Comparison of ENCODE assay signal across 8 mouse cellular contexts in the genomic region with DNA sequence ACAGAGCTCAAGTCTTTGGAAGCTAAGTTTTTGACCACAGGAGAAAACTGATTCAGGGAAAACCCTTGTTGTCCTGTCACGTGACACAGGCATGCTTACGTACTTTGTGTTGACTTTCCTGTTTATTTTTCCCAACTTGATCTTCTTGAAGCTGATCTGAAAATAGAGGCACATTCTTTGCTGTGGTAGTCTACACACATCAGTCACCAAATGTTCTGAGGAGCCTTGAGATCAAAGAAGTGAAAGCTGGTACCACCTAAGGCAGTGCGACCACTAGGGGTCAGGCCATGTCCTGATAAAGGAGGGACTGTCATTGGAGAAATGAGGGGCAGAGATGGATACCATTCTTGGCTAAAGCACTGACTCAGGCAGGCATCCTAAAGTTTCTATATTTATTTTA. TPM values are rescaled to one million over a fixed set of nuclear protein-coding genes. Genes with fewer than 3 reads are reported as not detected.
DNase-seq lines count a peak whose midpoint lies in the region; ATAC-seq and TF ChIP-seq lines count a peak whose summit lies in the region.

No protein-coding gene starts in this region.

- ATAC-seq in hindbrain, embryonic 11.5 days (ENCODE audit: low FRiP score): 0 out of 2 replicates have a peak, but pooled peaks have one; percentile 49
- ATAC-seq in hindbrain, embryonic 12.5 days (ENCODE audit: low FRiP score): no peak
- ATAC-seq in embryonic facial prominence, embryonic 14.5 days (ENCODE audit: low read depth): no peak
- ATAC-seq in limb, embryonic 11.5 days (ENCODE audit: insufficient number of reproducible peaks, low FRiP score, low TSS enrichment, low read depth): no peak
- no peak for ATAC-seq in intestine, embryonic 16.5 days

- peak; percentile 65 for DNase-seq in hindbrain, embryonic 11.5 days (ENCODE audit: low spot score)
- DNase-seq in CH12.LX (ENCODE audit: extremely low read depth): peak; percentile 63
- DNase-seq in adrenal gland, postnatal 36 days: peak; percentile 59 to 66
- peak; percentile 37 for DNase-seq in embryonic facial prominence, embryonic 14.5 days (ENCODE audit: low spot score)
- peak; percentile 49 for DNase-seq in limb, embryonic 11.5 days (ENCODE audit: low spot score)
- peak; percentile 39 to 49 for DNase-seq in right cerebral cortex, adult 2 months (ENCODE audit: low spot score in 2 of 2)

- H3K9me3 ChIP-seq in hindbrain, embryonic 11.5 days (ENCODE audit: control insufficient read depth, low read length): no peaks in the 10 kb centered on the region
- no peaks in the 10 kb centered on the region for H3K9me3 ChIP-seq in hindbrain, embryonic 12.5 days (replicated peaks)
- H3K9me3 ChIP-seq in CH12.LX (replicated peaks; ENCODE audit: low read length): no peaks in the 10 kb centered on the region
- no peaks in the 10 kb centered on the region for H3K9me3 ChIP-seq in embryonic facial prominence, embryonic 14.5 days (ENCODE audit: control insufficient read depth, low read length)
- no peaks in the 10 kb centered on the region for H3K9me3 ChIP-seq in limb, embryonic 11.5 days (ENCODE audit: control insufficient read depth, low read length)
- H3K9me3 ChIP-seq in intestine, embryonic 16.5 days (ENCODE audit: control insufficient read depth, low read length): no peaks in the 10 kb centered on the region

- no peak overlapping the region for H3K9ac ChIP-seq in hindbrain, embryonic 11.5 days (ENCODE audit: low read depth, low read length)
- H3K9ac ChIP-seq in hindbrain, embryonic 12.5 days: no peak overlapping the region
- no peak overlapping the region for H3K9ac ChIP-seq in CH12.LX (ENCODE audit: insufficient read depth, low read depth)
- no peak overlapping the region for H3K9ac ChIP-seq in embryonic facial prominence, embryonic 14.5 days (ENCODE audit: low read depth, low read length)
- no peak overlapping the region for H3K9ac ChIP-seq in limb, embryonic 11.5 days (ENCODE audit: low read length)
- H3K9ac ChIP-seq in intestine, embryonic 16.5 days (ENCODE audit: low read depth, low read length): no peak overlapping the region

- no peaks in the 10 kb centered on the region for H3K27me3 ChIP-seq in hindbrain, embryonic 11.5 days (ENCODE audit: control insufficient read depth, insufficient read depth, low read length)
- H3K27me3 ChIP-seq in hindbrain, embryonic 12.5 days: no peaks in the 10 kb centered on the region
- no peaks in the 10 kb centered on the region for H3K27me3 ChIP-seq in CH12.LX (replicated peaks)
- H3K27me3 ChIP-seq in embryonic facial prominence, embryonic 14.5 days (replicated peaks; ENCODE audit: control insufficient read depth, insufficient read depth, low read length): no peaks in the 10 kb centered on the region
- no peaks in the 10 kb centered on the region for H3K27me3 ChIP-seq in limb, embryonic 11.5 days (ENCODE audit: control insufficient read depth, insufficient read depth, low read length)
- no peaks in the 10 kb centered on the region for H3K27me3 ChIP-seq in intestine, embryonic 16.5 days (replicated peaks; ENCODE audit: control insufficient read depth, insufficient read depth, low read length)

- peak; percentile 83 for TF ChIP-seq RAD21 in CH12.LX (IDR thresholded peaks at IDR 0.05; ENCODE audit: low read depth, low read length)

- in situ Hi-C loops in CH12.LX (cut with MboI; ENCODE audit: low pct_ligation_motif_present, low pct_unique_long_range_greater_than_20kb, low sequenced_read_pairs): no loop called here

- no peaks in the 10 kb centered on the region for H3K36me3 ChIP-seq in hindbrain, embryonic 11.5 days (ENCODE audit: control insufficient read depth, insufficient read depth, low read length)
- no peaks in the 10 kb centered on the region for H3K36me3 ChIP-seq in hindbrain, embryonic 12.5 days
- H3K36me3 ChIP-seq in CH12.LX (replicated peaks in 1 of 2; ENCODE audit: control insufficient read depth in 1 of 2, insufficient read depth in 1 of 2, low read length in 1 of 2): peaks cover 4 to 56% of the 10 kb centered on the region in 2 experiments
- H3K36me3 ChIP-seq in embryonic facial prominence, embryonic 14.5 days (ENCODE audit: control insufficient read depth, insufficient read depth, low read length): no peaks in the 10 kb centered on the region
- no peaks in the 10 kb centered on the region for H3K36me3 ChIP-seq in limb, embryonic 11.5 days (ENCODE audit: control insufficient read depth, insufficient read depth, low read length)
- no peaks in the 10 kb centered on the region for H3K36me3 ChIP-seq in intestine, embryonic 16.5 days (ENCODE audit: control insufficient read depth, insufficient read depth, low read length)

- no peak overlapping the region for H3K4me3 ChIP-seq in hindbrain, embryonic 11.5 days (ENCODE audit: low read depth, low read length)
- H3K4me3 ChIP-seq in hindbrain, embryonic 12.5 days: no peak overlapping the region
- H3K4me3 ChIP-seq in CH12.LX (replicated peaks in 1 of 3; ENCODE audit: low read depth in 2 of 3, low read length in 2 of 3, poor library complexity in 1 of 3): no peak overlapping the region
- no peak overlapping the region for H3K4me3 ChIP-seq in embryonic facial prominence, embryonic 14.5 days (ENCODE audit: low read depth, low read length)
- no peak overlapping the region for H3K4me3 ChIP-seq in limb, embryonic 11.5 days (ENCODE audit: low read depth, low read length)
- no peak overlapping the region for H3K4me3 ChIP-seq in intestine, embryonic 16.5 days (ENCODE audit: low read length)

- no peak overlapping the region for H3K4me2 ChIP-seq in hindbrain, embryonic 11.5 days (replicated peaks; ENCODE audit: low read depth, low read length)
- H3K4me2 ChIP-seq in hindbrain, embryonic 12.5 days (replicated peaks): no peak overlapping the region
- H3K4me2 ChIP-seq in CH12.LX (ENCODE audit: insufficient read depth, low read depth, poor library complexity, severe bottlenecking): peak overlapping the region; percentile 51; the same call in 1 of the 2 replicates
- no peak overlapping the region for H3K4me2 ChIP-seq in embryonic facial prominence, embryonic 14.5 days (ENCODE audit: low read depth, low read length)
- no peak overlapping the region for H3K4me2 ChIP-seq in limb, embryonic 11.5 days (ENCODE audit: low read depth, severe bottlenecking)
- H3K4me2 ChIP-seq in intestine, embryonic 16.5 days (ENCODE audit: low read depth, low read length): no peak overlapping the region

- H3K79me2 ChIP-seq in CH12.LX (replicated peaks; ENCODE audit: control insufficient read depth, extremely low read depth, insufficient read depth, poor library complexity, severe bottlenecking): no peaks in the 10 kb centered on the region

- no peak overlapping the region for H3K27ac ChIP-seq in hindbrain, embryonic 11.5 days (ENCODE audit: low read depth, low read length)
- no peak overlapping the region for H3K27ac ChIP-seq in hindbrain, embryonic 12.5 days
- no peak overlapping the region for H3K27ac ChIP-seq in CH12.LX (ENCODE audit: insufficient read depth, low read depth)
- no peak overlapping the region for H3K27ac ChIP-seq in embryonic facial prominence, embryonic 14.5 days (replicated peaks; ENCODE audit: low read depth, low read length)
- H3K27ac ChIP-seq in limb, embryonic 11.5 days (replicated peaks; ENCODE audit: low read depth, low read length): no peak overlapping the region
- H3K27ac ChIP-seq in intestine, embryonic 16.5 days (ENCODE audit: low read length): no peak overlapping the region

- no peaks in the 10 kb centered on the region for H3K4me1 ChIP-seq in hindbrain, embryonic 11.5 days (replicated peaks; ENCODE audit: control insufficient read depth, insufficient read depth, low read length)
- peaks cover 3% of the 10 kb centered on the region; the same call in 1 of the 2 replicates for H3K4me1 ChIP-seq in hindbrain, embryonic 12.5 days
- H3K4me1 ChIP-seq in CH12.LX (ENCODE audit: control insufficient read depth in 1 of 2, insufficient read depth in 2 of 2): peaks cover 0 to 28% of the 10 kb centered on the region in 2 experiments; a peak in 3 of 4 replicates
- 0 out of 2 replicates have a peak, but pooled peaks cover 7% of the 10 kb centered on the region for H3K4me1 ChIP-seq in embryonic facial prominence, embryonic 14.5 days (ENCODE audit: control insufficient read depth, insufficient read depth, low read length)
- H3K4me1 ChIP-seq in limb, embryonic 11.5 days (ENCODE audit: control insufficient read depth, insufficient read depth, low read length): no peaks in the 10 kb centered on the region
- no peaks in the 10 kb centered on the region for H3K4me1 ChIP-seq in intestine, embryonic 16.5 days (ENCODE audit: control insufficient read depth, insufficient read depth, low read length)

- TF ChIP-seq EP300 in CH12.LX (IDR thresholded peaks at IDR 0.05; ENCODE audit: low read length): no peak

- WGBS in hindbrain, embryonic 11.5 days: 50% methylated on average over 3 of the region's 3 CpGs
- WGBS in hindbrain, embryonic 12.5 days: 42% methylated on average over 3 of the region's 3 CpGs
- WGBS in embryonic facial prominence, embryonic 14.5 days: 40% methylated on average over 3 of the region's 3 CpGs
- 50% methylated on average over 3 of the region's 3 CpGs for WGBS in limb, embryonic 11.5 days
- 62% methylated on average over 3 of the region's 3 CpGs for WGBS in intestine, embryonic 16.5 days

- dilution Hi-C loops in CH12.LX (cut with MboI; ENCODE audit: extremely low pct_ligation_motif_present, extremely low pct_unique_long_range_greater_than_20kb, low sequenced_read_pairs): no loop called here

- no peak for TF ChIP-seq POLR2A in CH12.LX (IDR thresholded peaks at IDR 0.05; ENCODE audit: low read depth, low read length)

- TF ChIP-seq CTCF in CH12.LX (conservative IDR thresholded peaks at IDR 0.05 in 1 of 2, IDR thresholded peaks at IDR 0.05 in 1 of 2; ENCODE audit: low read depth in 2 of 2, low read length in 2 of 2): peak; percentile 70 to 89

TF ChIP-seq in CH12.LX, 34 proteins besides CTCF, POLR2A, EP300 and RAD21 (continues in another document):
- TF ChIP-seq NELFE (IDR thresholded peaks at IDR 0.05; ENCODE audit: low read depth, low read length) (no peak; the same call in 1 of the 2 replicates), CHD2 (IDR thresholded peaks at IDR 0.05; ENCODE audit: low read length) (no peak), ELF1 (IDR thresholded peaks at IDR 0.05; ENCODE audit: low read depth, low read length) (no peak), ZC3H11A (IDR thresholded peaks at IDR 0.05; ENCODE audit: low read depth, low read length) (no peak; the same call in 1 of the 2 replicates), CHD1 (IDR thresholded peaks at IDR 0.05; ENCODE audit: low read depth, low read length) (no peak)

RNA-seq across cellular contexts. Expression of a gene that starts 34.8 kb away (rescaled TPM):
- 4.9 and 6.8 TPM in 2 replicates for polyA plus RNA-seq in hindbrain, embryonic 11.5 days (2014; fragmentation: Nextera tagmentation; extraction: Ambion mirVana)
- polyA plus RNA-seq in hindbrain, embryonic 12.5 days (2016; fragmentation: Nextera tagmentation; extraction: Ambion mirVana): 7.6 and 7.8 TPM in 2 replicates
- total RNA-seq in CH12.LX (2012; rRNA removed): 125 and 140 TPM in 2 replicates
- total RNA-seq in CH12.LX (2014; rRNA removed): 119 and 142 TPM in 2 replicates
- 99.0 and 104 TPM in 2 replicates for polyA plus RNA-seq in CH12.LX (2012; ENCODE audit: insufficient read length, low read depth)
- total RNA-seq in adrenal gland, postnatal 36 days (2021): 10 to 100 TPM; 29.5 to 30.1 TPM
- polyA plus RNA-seq in embryonic facial prominence, embryonic 14.5 days (2014; fragmentation: Nextera tagmentation; extraction: Ambion mirVana): 7.8 and 9.0 TPM in 2 replicates
- 4.2 and 5.1 TPM in 2 replicates for polyA plus RNA-seq in limb, embryonic 11.5 days (2014; fragmentation: Nextera tagmentation; extraction: Ambion mirVana)
- 1.9 and 3.9 TPM in 2 replicates for polyA plus RNA-seq in intestine, embryonic 16.5 days (2015; fragmentation: Nextera tagmentation; extraction: Ambion mirVana)
